23 mouse cellular contexts compared by ENCODE assay signal in the genomic region with DNA sequence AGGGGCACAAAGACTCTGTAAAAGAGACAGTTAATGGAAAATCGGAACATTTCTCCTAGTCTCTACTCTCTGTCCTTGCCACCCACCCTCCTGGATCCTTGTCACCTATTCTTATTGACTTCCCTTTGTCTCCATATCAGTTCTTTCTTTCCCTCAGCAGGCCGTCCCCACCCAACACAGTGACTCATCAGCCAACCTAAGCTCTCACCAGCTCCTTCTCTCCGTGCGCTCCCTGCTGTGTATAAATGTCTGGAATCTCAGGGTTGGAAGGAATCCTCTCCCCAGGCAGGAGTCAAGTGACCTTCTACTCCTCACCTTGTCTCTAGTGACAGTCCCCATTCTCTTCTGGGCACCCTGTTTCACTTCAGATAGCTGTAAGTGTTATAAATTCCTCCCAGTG. TPM values are rescaled to one million over a fixed set of nuclear protein-coding genes. Genes with fewer than 3 reads are reported as not detected.
DNase-seq lines count a peak whose midpoint lies in the region; ATAC-seq and TF ChIP-seq lines count a peak whose summit lies in the region.
"Had no signal": no experiment of that assay in that cellular context is flagged by ENCODE, and none has a peak within 500 bp of the region (broad histone marks: within the 10 kb centered on the region; RNA-seq: fewer than 3 reads in every experiment).

No protein-coding gene starts in this region.

- H3K4me3 ChIP-seq in heart, postnatal 0 days (ENCODE audit: low read depth, low read length) = no peak overlapping the region
- H3K4me3 ChIP-seq in stomach, postnatal 0 days (ENCODE audit: low read depth, low read length) = no peak overlapping the region
- H3K4me3 ChIP-seq in lung, adult 2 months (replicated peaks; ENCODE audit: extremely low read depth, low read depth, low read length) = no peak overlapping the region
- H3K4me3 ChIP-seq in liver, postnatal 0 days (ENCODE audit: low read depth, low read length) = no peak overlapping the region
- H3K4me3 ChIP-seq: embryonic facial prominence, embryonic 12.5 days; limb, embryonic 12.5 days had no signal

- H3K36me3 ChIP-seq in heart, postnatal 0 days (replicated peaks; ENCODE audit: control insufficient read depth, insufficient read depth, low read length) = no peaks in the 10 kb centered on the region
- no peaks in the 10 kb centered on the region for H3K36me3 ChIP-seq in stomach, postnatal 0 days (ENCODE audit: control insufficient read depth, insufficient read depth, low read length)
- no peaks in the 10 kb centered on the region for H3K36me3 ChIP-seq in liver, postnatal 0 days (replicated peaks; ENCODE audit: insufficient read depth, low read length)
- H3K36me3 ChIP-seq: embryonic facial prominence, embryonic 12.5 days; limb, embryonic 12.5 days had no signal

- no peak overlapping the region for H3K27ac ChIP-seq in heart, postnatal 0 days (ENCODE audit: low read depth)
- no peak overlapping the region for H3K27ac ChIP-seq in stomach, postnatal 0 days (replicated peaks)
- H3K27ac ChIP-seq in liver, postnatal 0 days (ENCODE audit: low read depth) = no peak overlapping the region
- H3K27ac ChIP-seq: embryonic facial prominence, embryonic 12.5 days; hindbrain, embryonic 14.5 days; limb, embryonic 12.5 days had no signal

- TF ChIP-seq POLR2A in lung, adult 2 months (IDR thresholded peaks at IDR 0.05; ENCODE audit: borderline replicate concordance, extremely low read depth, low read depth, low read length) = no peak

- POLR2A ChIA-PET in Patski (lab: Charles Lee) = no interaction called here

- 53% methylated on average over 4 of the region's 4 CpGs for WGBS in heart, postnatal 0 days
- WGBS in stomach, postnatal 0 days = 67% methylated on average over 4 of the region's 4 CpGs
- 80% methylated on average over 4 of the region's 4 CpGs for WGBS in lung, adult 2 months
- WGBS in liver, postnatal 0 days (ENCODE audit: insufficient replicate concordance) = 78% methylated on average over 4 of the region's 4 CpGs

- H3K4me1 ChIP-seq in heart, postnatal 0 days (ENCODE audit: control insufficient read depth, insufficient read depth) = no peaks in the 10 kb centered on the region
- no peaks in the 10 kb centered on the region for H3K4me1 ChIP-seq in stomach, postnatal 0 days (replicated peaks; ENCODE audit: control insufficient read depth, insufficient read depth)
- H3K4me1 ChIP-seq in lung, adult 2 months (ENCODE audit: control insufficient read depth, insufficient read depth, low read length) = no peaks in the 10 kb centered on the region
- no peaks in the 10 kb centered on the region for H3K4me1 ChIP-seq in liver, postnatal 0 days (ENCODE audit: insufficient read depth)

- no peak overlapping the region for H3K4me2 ChIP-seq in heart, postnatal 0 days (ENCODE audit: low read depth, low read length)
- no peak overlapping the region for H3K4me2 ChIP-seq in stomach, postnatal 0 days (replicated peaks; ENCODE audit: low read depth)
- no peak overlapping the region for H3K4me2 ChIP-seq in liver, postnatal 0 days (ENCODE audit: low read depth, low read length)
- H3K4me2 ChIP-seq: embryonic facial prominence, embryonic 12.5 days; hindbrain, embryonic 14.5 days; limb, embryonic 12.5 days; liver, embryonic 11.5 days; midbrain, embryonic 11.5 days had no signal

- no peak overlapping the region for H3K9ac ChIP-seq in heart, postnatal 0 days (replicated peaks; ENCODE audit: low read depth, low read length)
- H3K9ac ChIP-seq in stomach, postnatal 0 days (ENCODE audit: low read length) = no peak overlapping the region
- H3K9ac ChIP-seq in liver, postnatal 0 days (replicated peaks) = no peak overlapping the region
- H3K9ac ChIP-seq: embryonic facial prominence, embryonic 12.5 days; hindbrain, embryonic 14.5 days; limb, embryonic 12.5 days had no signal

- DNase-seq in frontal cortex, postnatal 10 days (ENCODE audit: low spot score in 2 of 2) = no peak
- DNase-seq in heart, postnatal 0 days (ENCODE audit: low spot score) = no peak
- DNase-seq in heart, adult 9 months (ENCODE audit: low spot score in 2 of 2) = no peak
- DNase-seq in Patski (ENCODE audit: low read depth, low spot score) = no peak
- peak; percentile 30 for DNase-seq in stomach, postnatal 0 days (ENCODE audit: low spot score)
- no peak for DNase-seq in lung, adult 2 months
- DNase-seq in liver, postnatal 0 days = no peak
- DNase-seq: cerebellum, adult 11 months; cerebellum, postnatal 14 days; heart, postnatal 14 days; kidney, postnatal 25 days; layer of hippocampus, postnatal 36 days; lung, adult 18-20 months; lung, postnatal 14 days; thymus, adult 2 months had no signal

- in situ Hi-C loops in Patski (cut with MboI; ENCODE audit: low pct_unique_long_range_greater_than_20kb) = no loop called here

- no peak for TF ChIP-seq CTCF in heart, postnatal 0 days (IDR thresholded peaks at IDR 0.05; ENCODE audit: low read depth)
- no peak for TF ChIP-seq CTCF in Patski (IDR thresholded peaks at IDR 0.05)
- no peak for TF ChIP-seq CTCF in stomach, postnatal 0 days (IDR thresholded peaks at IDR 0.05; ENCODE audit: low read depth)
- no peak for TF ChIP-seq CTCF in lung, adult 2 months (IDR thresholded peaks at IDR 0.05; ENCODE audit: insufficient read depth, low read length)
- TF ChIP-seq CTCF in liver, postnatal 0 days (IDR thresholded peaks at IDR 0.05; ENCODE audit: low read depth) = no peak

- peak; percentile 72; the same call in 1 of the 2 replicates for ATAC-seq in frontal cortex, adult (ENCODE audit: low TSS enrichment)
- ATAC-seq in heart, postnatal 0 days (ENCODE audit: insufficient read depth, low read depth) = peak; percentile 44; the same call in 1 of the 2 replicates
- peak; percentile 53 for ATAC-seq in Patski
- ATAC-seq in stomach, postnatal 0 days (ENCODE audit: low FRiP score, low TSS enrichment) = peak; percentile 79
- ATAC-seq in liver, postnatal 0 days = no peak
- ATAC-seq: inflammation-experienced regulatory T-cells, adult 6 months had no signal

- TF ChIP-seq EP300 in heart, postnatal 0 days (IDR thresholded peaks at IDR 0.05; ENCODE audit: low read depth) = no peak
- no peak for TF ChIP-seq EP300 in stomach, postnatal 0 days (optimal IDR thresholded peaks at IDR 0.05)
- TF ChIP-seq EP300 in liver, postnatal 0 days (IDR thresholded peaks at IDR 0.05; ENCODE audit: low read depth) = no peak

- H3K27me3 ChIP-seq in heart, postnatal 0 days (ENCODE audit: control insufficient read depth, insufficient read depth, low read length) = peaks cover 3% of the 10 kb centered on the region; the same call in 1 of the 2 replicates
- H3K27me3 ChIP-seq in Patski = no peaks in the 10 kb centered on the region
- no peaks in the 10 kb centered on the region for H3K27me3 ChIP-seq in stomach, postnatal 0 days (ENCODE audit: control insufficient read depth, insufficient read depth, low read length)
- H3K27me3 ChIP-seq in liver, postnatal 0 days (ENCODE audit: insufficient read depth, low read length) = no peaks in the 10 kb centered on the region

- H3K9me3 ChIP-seq in heart, postnatal 0 days (replicated peaks; ENCODE audit: control insufficient read depth, low read length) = no peaks in the 10 kb centered on the region
- no peaks in the 10 kb centered on the region for H3K9me3 ChIP-seq in stomach, postnatal 0 days (ENCODE audit: control insufficient read depth, low read length)
- H3K9me3 ChIP-seq in liver, postnatal 0 days (ENCODE audit: low read length) = no peaks in the 10 kb centered on the region
- H3K9me3 ChIP-seq: embryonic facial prominence, embryonic 12.5 days; limb, embryonic 12.5 days had no signal

- CTCF ChIA-PET in Patski (lab: Charles Lee) = interaction anchor here (1.4 kb wide), 1 partner anchor 61 kb away, joined by 3 read pairs; no protein-coding TSS in a partner anchor

RNA-seq across cellular contexts. Expression of a gene that starts 52.9 kb away (rescaled TPM):
- 163 TPM in 2 replicates for total RNA-seq in heart, postnatal 0 days (2014; rRNA removed; ENCODE audit: low replicate concordance)
- 199 and 208 TPM in 2 replicates for polyA plus RNA-seq in heart, postnatal 0 days (2015; fragmentation: Nextera tagmentation; extraction: Ambion mirVana)
- polyA plus RNA-seq in Patski (2021) = 13.0 TPM
- 2.1 and 3.2 TPM in 2 replicates for polyA plus RNA-seq in stomach, postnatal 0 days (2015; fragmentation: Nextera tagmentation; extraction: Ambion mirVana)
- polyA plus RNA-seq in lung, adult 2 months (2012; rRNA removed) = 0.40 and 0.59 TPM in 2 replicates
- 0.74 and 0.78 TPM in 2 replicates for polyA plus RNA-seq in liver, postnatal 0 days (2015; fragmentation: Nextera tagmentation; extraction: Ambion mirVana)
- total RNA-seq: megakaryocyte progenitor cell, adult 5-6 weeks had no signal
- polyA plus RNA-seq: inflammation-experienced regulatory T-cells, adult 6 months had no signal

Comparison
In these comparisons a context has a peak if more than half of its experiments do, and no peak if none do; other contexts are left out.
1. RNA of a gene that starts 52.9 kb away (polyA plus RNA-seq): 199 to 208 TPM in heart, postnatal 0 days; 13.0 TPM in Patski (single experiment), 2.1 to 3.2 TPM in stomach, postnatal 0 days, 0.74 to 0.78 TPM in liver, postnatal 0 days and 0.40 to 0.59 TPM in lung, adult 2 months; every median in the first group is over 10 times any median in the second.